Mouse (Mus musculus) brain, embryonic 14.5 days (tissue): ENCODE results near the gene Tent5b.
A peak's percentile ranks its signal among the peaks of the same experiment; 100 is the strongest.

ENCODE experiments used
- CTCF ChIP-seq: fragments of 200-500 bp; IDR thresholded peaks from 2 replicates; pipeline ENCODE4 v1.5.1; 2012; ENCODE audit warnings: inconsistent platforms, mild to moderate bottlenecking, moderate library complexity, borderline replicate concordance; ENCODE audit not compliant: insufficient read depth, insufficient read length; ENCODE audit errors: extremely low read depth
- POLR2A ChIP-seq: fragments of 200-500 bp; IDR thresholded peaks from 2 replicates; pipeline ENCODE4 v1.6.1; 2012; ENCODE audit warnings: mild to moderate bottlenecking, inconsistent platforms, borderline replicate concordance; ENCODE audit not compliant: poor library complexity, insufficient read depth, insufficient read length, severe bottlenecking; ENCODE audit errors: extremely low read depth

GRCm38 (mm10) chr4:133495711-133496110, 15.8 kb downstream of the Tent5b start:
- TF ChIP-seq CTCF (peak; percentile 30; the same call in 1 of the 2 replicates), POLR2A (no peak)
